Mouse (Mus musculus): Measurements from ENCODE around the gene Fis1.
"Not testable (repeated sequence)": the region's sequence is repeated elsewhere in the genome, so short reads cannot be mapped to it uniquely, and the experiment has no call there.

DNA sequence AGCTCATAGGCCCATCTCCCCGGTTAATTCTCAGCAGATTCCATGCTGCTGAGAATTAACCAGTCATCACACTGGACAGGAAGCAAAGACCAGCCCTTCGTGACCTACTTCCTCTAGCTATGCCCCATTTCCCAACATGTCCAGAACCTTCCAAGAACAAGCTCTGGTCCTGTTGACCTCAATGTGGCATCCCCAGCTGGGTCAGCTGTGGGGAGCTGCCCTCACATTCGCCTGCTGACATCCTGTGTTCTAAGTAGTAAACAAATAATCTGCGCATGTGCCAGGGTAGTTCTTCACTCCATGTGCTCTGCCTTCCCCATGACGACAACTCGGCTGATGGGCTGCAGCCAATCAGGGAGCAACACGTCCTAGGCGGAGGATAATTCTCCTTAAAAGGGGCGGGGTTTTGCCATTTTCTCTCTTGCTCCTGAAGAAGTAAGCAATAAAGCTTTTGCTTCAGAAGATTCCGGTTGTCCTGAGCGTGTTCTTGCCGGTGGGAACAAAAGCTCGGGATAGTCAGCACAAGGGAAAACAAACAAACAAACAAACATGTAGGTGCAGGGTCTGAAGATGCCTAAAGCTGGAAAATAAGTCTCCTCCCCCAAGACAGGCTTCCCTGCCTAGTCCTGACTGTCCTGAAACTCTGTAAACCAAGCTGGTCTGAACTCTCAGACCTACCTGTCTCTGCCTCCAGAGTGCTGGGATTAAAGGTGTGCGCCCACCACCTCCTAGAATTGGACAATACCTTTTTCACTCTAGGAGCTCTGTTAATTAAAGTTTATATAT is 3.3 kb upstream of the Fis1 start:
- not testable (repeated sequence) for TF ChIP-seq TCF12 (IDR thresholded peaks at IDR 0.05; ENCODE audit: low read depth, low read length); POLR2A (IDR thresholded peaks at IDR 0.05; ENCODE audit: low read depth, low read length); CTCF (conservative IDR thresholded peaks at IDR 0.05 in 1 of 2, IDR thresholded peaks at IDR 0.05 in 1 of 2; ENCODE audit: low read depth in 2 of 2, low read length in 2 of 2); GABPA (IDR thresholded peaks at IDR 0.05; ENCODE audit: insufficient replicate concordance, low read depth, low read length)
